Mouse (Mus musculus): ENCODE measurements around the gene Gm10717. TPM values are rescaled to one million over a fixed set of nuclear protein-coding genes. Genes with fewer than 3 reads are reported as not detected.
"Not testable (repeated sequence)": the region's sequence is repeated elsewhere in the genome, so short reads cannot be mapped to it uniquely, and the experiment has no call there.

Gene Gm10717
- polyA plus RNA-seq, 1 experiment, result not detected

- H3K36me3 ChIP-seq (ENCODE audit: control insufficient read depth, insufficient read depth); H3K27me3 ChIP-seq (ENCODE audit: control insufficient read depth, insufficient read depth, insufficient read length); H3K79me3 ChIP-seq (ENCODE audit: low read depth); H3K4me3 ChIP-seq (ENCODE audit: insufficient read depth, poor library complexity, severe bottlenecking); H3ac ChIP-seq (ENCODE audit: control insufficient read depth, insufficient read length, low read depth); H3K79me2 ChIP-seq (ENCODE audit: control insufficient read depth, insufficient read depth): not testable (repeated sequence)
Observed at GRCm38 (mm10) chr9:3027200-3027599, 2.0 kb downstream of the Gm10717 start.

- not testable (repeated sequence) for H3K27me3 ChIP-seq (ENCODE audit: control insufficient read depth, insufficient read depth, insufficient read length); H3K79me2 ChIP-seq (ENCODE audit: control insufficient read depth, insufficient read depth); H3K36me3 ChIP-seq (ENCODE audit: control insufficient read depth, insufficient read depth); H3K4me3 ChIP-seq (ENCODE audit: insufficient read depth, poor library complexity, severe bottlenecking); H3ac ChIP-seq (ENCODE audit: control insufficient read depth, insufficient read length, low read depth); H3K79me3 ChIP-seq (ENCODE audit: low read depth)
Observed at GRCm38 (mm10) chr9:3029276-3030000, 4.2 kb downstream of the Gm10717 start.

- H3K36me3 ChIP-seq (ENCODE audit: control insufficient read depth, insufficient read depth); H3K4me3 ChIP-seq (ENCODE audit: insufficient read depth, poor library complexity, severe bottlenecking); H3ac ChIP-seq (ENCODE audit: control insufficient read depth, insufficient read length, low read depth); H3K79me2 ChIP-seq (ENCODE audit: control insufficient read depth, insufficient read depth); H3K79me3 ChIP-seq (ENCODE audit: low read depth); H3K27me3 ChIP-seq (ENCODE audit: control insufficient read depth, insufficient read depth, insufficient read length): not testable (repeated sequence)
Observed at GRCm38 (mm10) chr9:3030677-3031318, 5.6 kb downstream of the Gm10717 start.

- not testable (repeated sequence) for H3K79me3 ChIP-seq (ENCODE audit: low read depth); H3K36me3 ChIP-seq (ENCODE audit: control insufficient read depth, insufficient read depth); H3ac ChIP-seq (ENCODE audit: control insufficient read depth, insufficient read length, low read depth); H3K79me2 ChIP-seq (ENCODE audit: control insufficient read depth, insufficient read depth); H3K27me3 ChIP-seq (ENCODE audit: control insufficient read depth, insufficient read depth, insufficient read length); H3K4me3 ChIP-seq (ENCODE audit: insufficient read depth, poor library complexity, severe bottlenecking)
Observed at GRCm38 (mm10) chr9:3034299-3034698, 9.1 kb downstream of the Gm10717 start, which contains the start of gene Gm17535. Gene Gm17535, plus strand, starts transcription at chr9:3034599.

- H3K27me3 ChIP-seq (ENCODE audit: control insufficient read depth, insufficient read depth, insufficient read length); H3K36me3 ChIP-seq (ENCODE audit: control insufficient read depth, insufficient read depth); H3K4me3 ChIP-seq (ENCODE audit: insufficient read depth, poor library complexity, severe bottlenecking); H3K79me3 ChIP-seq (ENCODE audit: low read depth); H3K79me2 ChIP-seq (ENCODE audit: control insufficient read depth, insufficient read depth); H3ac ChIP-seq (ENCODE audit: control insufficient read depth, insufficient read length, low read depth): not testable (repeated sequence)
Observed at GRCm38 (mm10) chr9:3036577-3036976, 11.4 kb downstream of the Gm10717 start, which contains the start of gene Gm10715. Gene Gm10715, plus strand, starts transcription at chr9:3036877.

GRCm38 (mm10) chr9:3038161-3038560, 12.9 kb downstream of the Gm10717 start:
- H3K79me3 ChIP-seq (ENCODE audit: low read depth); H3K27me3 ChIP-seq (ENCODE audit: control insufficient read depth, insufficient read depth, insufficient read length): not testable (repeated sequence)

More at GRCm38 (mm10) chr9:3038161-3038560, 12.9 kb downstream of the Gm10717 start:
- not testable (repeated sequence) for H3K4me3 ChIP-seq (ENCODE audit: insufficient read depth, poor library complexity, severe bottlenecking); H3K36me3 ChIP-seq (ENCODE audit: control insufficient read depth, insufficient read depth); H3ac ChIP-seq (ENCODE audit: control insufficient read depth, insufficient read length, low read depth); H3K79me2 ChIP-seq (ENCODE audit: control insufficient read depth, insufficient read depth)

Small RNA genes lying within 50 kb of the gene (microRNA-seq; reads per million reads assigned to microRNA genes)
- not detected for gene Mir101c (ENCODE audit: borderline microRNAs expressed)

Other genes with a start within 250 kb of the Gm10717 start
- not detected for gene Gm10722, start 24.5 kb upstream of the Gm10717 start, polyA plus RNA-seq (2012; fragmentation: generic; extraction: Trizol)
- gene Gm11168, start 22.1 kb upstream of the Gm10717 start, polyA plus RNA-seq (2012; fragmentation: generic; extraction: Trizol), result not detected
- gene Gm10721, start 12.3 kb upstream of the Gm10717 start, polyA plus RNA-seq (2012; fragmentation: generic; extraction: Trizol), result not detected
- not detected for gene Gm10720, start 9.8 kb upstream of the Gm10717 start, polyA plus RNA-seq (2012; fragmentation: generic; extraction: Trizol)
- not detected for gene Gm10719, start 8.0 kb upstream of the Gm10717 start, polyA plus RNA-seq (2012; fragmentation: generic; extraction: Trizol)
- not detected for gene Gm10718, start 1.9 kb upstream of the Gm10717 start, polyA plus RNA-seq (2012; fragmentation: generic; extraction: Trizol)
- not detected for gene Gm17535, start 9.2 kb downstream of the Gm10717 start, polyA plus RNA-seq (2012; fragmentation: generic; extraction: Trizol)
- not detected for gene Gm10715, start 11.5 kb downstream of the Gm10717 start, polyA plus RNA-seq (2012; fragmentation: generic; extraction: Trizol)

Data from C2C12 (cell line).